Mouse (Mus musculus): Measurements from ENCODE around the gene Catsperz. TPM values are rescaled to one million over a fixed set of nuclear protein-coding genes. Genes with fewer than 3 reads are reported as not detected.
"Not testable (repeated sequence)": the region's sequence is repeated elsewhere in the genome, so short reads cannot be mapped to it uniquely, and the experiment has no call there.

The Catsperz gene
- polyA plus RNA-seq, 1 experiment from 2014 or later: 0.86 TPM

DNA sequence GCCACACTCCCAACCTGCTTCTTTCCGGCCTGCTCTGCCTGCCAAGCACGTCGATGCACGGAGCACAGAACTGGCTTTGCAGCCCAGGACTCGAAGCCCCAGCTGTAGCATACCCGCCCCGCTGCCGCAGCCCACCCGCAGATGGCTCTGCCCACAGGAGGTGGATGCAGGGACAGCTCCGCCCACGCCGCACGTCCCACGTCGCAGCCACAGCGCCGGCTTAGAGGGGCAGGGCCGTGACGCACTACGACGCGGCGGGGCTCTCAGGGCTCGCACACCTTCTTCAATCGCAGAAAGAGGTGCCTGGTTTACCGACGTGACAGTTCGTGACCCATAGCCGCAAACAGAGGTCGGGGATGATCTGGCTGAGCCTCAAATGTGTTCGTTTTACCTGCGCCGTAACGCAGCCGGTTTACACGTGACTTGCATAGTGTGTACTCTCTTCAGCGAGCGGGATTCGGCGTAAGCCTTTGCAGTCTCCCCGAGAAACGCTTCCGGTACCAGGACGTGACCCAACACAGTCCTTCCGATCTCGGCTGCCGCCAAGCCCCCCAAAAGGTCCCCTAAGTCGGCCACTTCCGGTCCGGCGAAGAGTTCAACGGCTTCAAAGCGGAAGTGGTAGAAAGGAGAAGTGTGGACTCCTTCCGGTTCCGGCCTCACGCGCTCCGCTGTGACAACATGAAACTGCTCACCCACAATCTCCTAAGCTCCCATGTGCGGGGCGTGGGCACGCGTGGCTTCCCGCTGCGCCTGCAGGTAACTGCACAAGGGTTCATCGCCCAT is 15.5 kb downstream of the Catsperz start, which contains the start of the genes Trmt112 and Prdx5:
Gene Trmt112, plus strand, starts transcription at position 192 of the 783 bp plus-strand sequence.
Gene Prdx5, minus strand, starts transcription at position 600 of the 783 bp plus-strand sequence.
- WGBS: under 1% methylated on average over 65 of the region's 65 CpGs
- Histone ChIP-seq H3K9ac (peak within 1 kb of the TSS; percentile 87), H3K4me3 (peak within 1 kb of the TSS; percentile 65), H3K4me2 (peak within 1 kb of the TSS; percentile 66), H3K4me1 (replicated peaks) (peaks cover 40% of the 10 kb centered on the region), H3K27me3 (no peaks in the 10 kb centered on the region), H3K36me3 (peaks cover 62% of the 10 kb centered on the region), H3K27ac (peak within 1 kb of the TSS; percentile 97), H3K9me3 (no peaks in the 10 kb centered on the region)
- peak; percentile 95 for ATAC-seq (ENCODE audit: low FRiP score)

DNA sequence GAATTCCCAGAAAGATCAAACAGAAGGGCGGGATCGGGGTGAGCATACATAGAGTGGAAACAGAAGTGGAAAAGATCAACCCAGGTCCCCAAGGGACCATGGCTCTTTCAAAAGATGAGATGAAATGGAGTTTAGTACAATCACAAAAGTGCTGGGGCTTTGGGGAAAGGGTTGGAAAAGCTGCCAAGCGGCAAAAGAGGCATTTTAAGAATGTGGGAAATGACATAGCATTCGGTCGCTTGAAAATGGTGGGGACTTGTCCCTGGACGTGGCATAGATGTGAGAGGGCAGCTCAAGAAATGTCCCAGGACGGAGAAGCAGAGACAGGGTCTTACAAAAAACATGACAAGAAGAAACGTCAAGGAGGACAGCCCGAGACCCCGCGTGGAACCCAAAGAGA is 16.2 kb downstream of the Catsperz start:
- Histone ChIP-seq H3K27ac (peak overlapping the region; percentile 97), H3K4me3 (peak overlapping the region; percentile 65), H3K9me3 (no peaks in the 10 kb centered on the region), H3K9ac (peak overlapping the region; percentile 87), H3K4me1 (replicated peaks) (peaks cover 40% of the 10 kb centered on the region), H3K36me3 (peaks cover 64% of the 10 kb centered on the region), H3K27me3 (no peaks in the 10 kb centered on the region), H3K4me2 (peak overlapping the region; percentile 66)
- no peak for ATAC-seq (ENCODE audit: low FRiP score)
- 10% methylated on average over 11 of the region's 11 CpGs for WGBS

DNA sequence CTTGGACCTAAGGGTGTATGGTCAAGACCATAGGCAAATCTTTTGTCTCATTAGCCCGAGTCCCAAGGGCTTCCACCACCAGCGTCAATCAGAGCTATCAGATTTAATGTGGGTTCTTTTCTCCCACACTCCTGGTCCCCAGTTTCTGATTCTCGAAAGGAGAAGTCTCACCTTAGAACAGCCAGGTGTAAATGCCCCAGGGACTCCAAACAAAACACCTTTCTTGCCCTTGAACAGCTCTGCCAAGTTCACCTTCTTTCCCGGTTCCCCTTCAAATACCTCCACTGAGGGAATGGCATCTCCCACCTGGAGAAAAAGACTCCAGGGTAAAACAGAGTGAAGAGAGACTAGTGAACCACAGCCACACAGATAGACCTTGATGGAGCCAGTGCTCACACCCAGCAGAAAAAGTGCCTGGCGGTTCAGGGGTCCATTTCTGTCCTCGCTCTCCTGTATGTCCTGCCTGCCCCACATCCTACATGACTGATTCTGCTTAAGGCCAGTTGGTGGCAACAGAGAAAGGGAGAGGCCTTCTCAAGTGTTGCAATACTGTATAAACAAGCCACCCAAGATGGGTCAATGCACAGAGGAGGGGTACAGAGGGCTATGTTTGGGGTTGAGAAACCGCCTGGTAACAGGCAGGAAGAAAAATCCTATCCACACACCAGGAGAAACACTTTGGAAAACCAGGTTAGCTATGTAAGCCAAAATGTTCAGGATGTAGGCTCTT is 17.2 kb downstream of the Catsperz start:
- peak overlapping the region; percentile 87 for H3K9ac ChIP-seq
- H3K9me3 ChIP-seq: no peaks in the 10 kb centered on the region
- no peak overlapping the region for H3K27ac ChIP-seq
- H3K36me3 ChIP-seq: peaks cover 58% of the 10 kb centered on the region
- H3K27me3 ChIP-seq: no peaks in the 10 kb centered on the region
- H3K4me3 ChIP-seq: peak overlapping the region; percentile 65
- 89% methylated on average over 7 of the region's 7 CpGs for WGBS
- peaks cover 40% of the 10 kb centered on the region for H3K4me1 ChIP-seq (replicated peaks)
- peak overlapping the region; percentile 66 for H3K4me2 ChIP-seq
- no peak for ATAC-seq (ENCODE audit: low FRiP score)

DNA sequence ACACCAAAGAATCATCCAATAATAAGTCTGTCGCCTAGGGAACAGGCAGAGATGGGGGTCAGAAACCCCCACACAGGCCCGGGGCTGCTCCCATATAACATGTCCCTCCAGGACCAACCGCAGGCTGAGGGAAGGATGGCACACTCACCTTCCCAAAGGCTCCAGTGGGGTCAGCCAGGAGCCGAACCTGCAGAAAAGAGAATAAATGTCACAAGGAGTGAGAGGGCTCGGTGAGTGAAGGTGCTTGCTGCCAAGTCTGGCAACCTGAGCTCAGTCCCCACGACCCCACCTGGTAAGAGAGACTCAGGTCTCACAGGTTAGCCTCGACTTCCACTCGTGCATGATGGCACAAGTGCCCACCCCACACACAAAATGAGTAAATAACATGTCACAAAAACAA is 18.1 kb downstream of the Catsperz start:
- 94% methylated on average over 8 of the region's 8 CpGs for WGBS
- H3K9me3 ChIP-seq: no peaks in the 10 kb centered on the region
- H3K4me2 ChIP-seq: no peak overlapping the region
- no peak overlapping the region for H3K27ac ChIP-seq
- ATAC-seq (ENCODE audit: low FRiP score): no peak
- H3K27me3 ChIP-seq: no peaks in the 10 kb centered on the region
- H3K4me3 ChIP-seq: no peak overlapping the region
- H3K36me3 ChIP-seq: peaks cover 53% of the 10 kb centered on the region
- peaks cover 39% of the 10 kb centered on the region for H3K4me1 ChIP-seq (replicated peaks)
- H3K9ac ChIP-seq: no peak overlapping the region

DNA sequence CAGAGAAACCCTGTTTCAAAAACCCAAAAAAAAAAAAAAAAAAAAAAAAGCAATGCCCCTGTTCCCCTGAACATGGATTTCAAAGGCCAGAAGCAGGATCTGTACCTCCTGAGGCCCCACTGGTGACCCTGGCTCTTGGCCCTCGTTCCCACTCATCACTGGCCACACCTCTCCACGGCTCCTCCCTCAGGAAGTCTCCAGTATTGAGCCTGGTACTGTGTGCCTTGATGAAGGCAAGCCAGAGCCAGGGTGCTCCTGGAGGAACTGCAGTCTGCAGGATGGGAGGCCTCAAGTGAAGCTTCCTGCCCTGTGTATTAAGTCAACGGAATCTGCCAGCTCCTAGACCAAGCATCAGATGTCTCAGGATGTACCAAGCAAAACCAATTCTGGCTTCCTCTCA is 19.0 kb downstream of the Catsperz start:
- Histone ChIP-seq H3K36me3 (peaks cover 44% of the 10 kb centered on the region), H3K4me1 (replicated peaks) (peaks cover 30% of the 10 kb centered on the region), H3K9me3 (no peaks in the 10 kb centered on the region), H3K9ac (no peak overlapping the region), H3K4me2 (no peak overlapping the region), H3K27ac (no peak overlapping the region), H3K27me3 (no peaks in the 10 kb centered on the region), H3K4me3 (no peak overlapping the region)
- WGBS: 88% methylated on average over 3 of the region's 3 CpGs
- ATAC-seq (ENCODE audit: low FRiP score): no peak

DNA sequence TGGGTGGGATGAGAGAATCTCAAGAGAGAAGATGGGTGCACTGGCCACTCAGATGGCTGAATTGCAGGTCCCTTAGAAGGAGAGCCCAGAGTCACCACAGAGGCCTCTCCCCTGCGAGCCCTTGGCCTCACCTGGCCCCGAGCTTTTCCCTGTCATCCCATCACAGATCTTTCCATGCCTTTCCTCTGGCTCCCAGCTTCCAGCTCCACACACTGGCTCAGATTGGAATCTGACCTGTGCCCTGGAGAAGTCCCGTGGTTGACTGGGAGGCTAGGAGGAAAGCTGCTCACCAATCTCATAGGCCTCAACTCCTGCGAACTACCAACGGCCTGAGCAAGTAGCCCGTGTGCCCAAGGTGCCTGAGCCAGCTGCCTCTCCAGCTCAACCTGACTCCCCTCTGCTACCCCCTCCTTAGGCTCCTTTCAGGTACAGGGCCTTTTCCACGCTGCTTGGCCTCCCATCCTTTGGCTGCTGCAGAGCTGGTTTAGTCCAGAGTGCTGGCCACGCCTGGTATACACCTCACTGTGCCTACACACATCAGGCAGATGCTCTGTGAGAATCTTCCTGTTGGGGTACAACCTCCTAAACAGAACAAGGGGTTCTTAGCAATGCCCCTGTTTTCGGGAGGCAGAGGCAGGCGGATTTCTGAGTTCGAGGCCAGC is 19.6 kb downstream of the Catsperz start:
- no peak overlapping the region for H3K4me2 ChIP-seq
- no peak overlapping the region for H3K27ac ChIP-seq
- no peak overlapping the region for H3K9ac ChIP-seq
- ATAC-seq (ENCODE audit: low FRiP score): no peak
- peaks cover 26% of the 10 kb centered on the region for H3K4me1 ChIP-seq (replicated peaks)
- peaks cover 41% of the 10 kb centered on the region for H3K36me3 ChIP-seq
- 96% methylated on average over 11 of the region's 11 CpGs for WGBS
- no peaks in the 10 kb centered on the region for H3K27me3 ChIP-seq
- no peaks in the 10 kb centered on the region for H3K9me3 ChIP-seq
- H3K4me3 ChIP-seq: no peak overlapping the region

DNA sequence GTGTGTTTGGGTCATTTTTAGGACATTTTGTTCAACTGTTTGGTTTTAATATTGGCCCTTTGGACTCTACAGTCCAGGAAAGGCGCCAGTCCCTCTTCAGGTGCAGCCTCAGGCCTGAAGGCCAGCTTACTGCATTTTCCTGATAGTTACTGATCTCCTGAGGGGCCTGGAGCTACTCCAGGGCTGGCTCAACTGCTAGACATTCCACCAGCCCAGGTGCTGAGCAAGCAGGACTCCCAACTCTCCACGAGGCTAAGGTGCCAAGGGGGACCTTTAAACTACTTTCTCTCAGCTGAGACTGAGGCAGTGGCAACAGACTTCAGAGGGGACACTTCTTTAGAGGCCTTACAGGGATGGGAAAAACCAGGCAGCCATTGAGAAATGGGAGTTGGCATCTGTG is 20.3 kb downstream of the Catsperz start:
- no peak overlapping the region for H3K9ac ChIP-seq
- H3K4me3 ChIP-seq: no peak overlapping the region
- H3K9me3 ChIP-seq: no peaks in the 10 kb centered on the region
- no peaks in the 10 kb centered on the region for H3K27me3 ChIP-seq
- WGBS: 95% methylated on average over 2 of the region's 2 CpGs
- peaks cover 23% of the 10 kb centered on the region for H3K4me1 ChIP-seq (replicated peaks)
- no peak for ATAC-seq (ENCODE audit: low FRiP score)
- H3K4me2 ChIP-seq: no peak overlapping the region
- peaks cover 41% of the 10 kb centered on the region for H3K36me3 ChIP-seq
- H3K27ac ChIP-seq: no peak overlapping the region

DNA sequence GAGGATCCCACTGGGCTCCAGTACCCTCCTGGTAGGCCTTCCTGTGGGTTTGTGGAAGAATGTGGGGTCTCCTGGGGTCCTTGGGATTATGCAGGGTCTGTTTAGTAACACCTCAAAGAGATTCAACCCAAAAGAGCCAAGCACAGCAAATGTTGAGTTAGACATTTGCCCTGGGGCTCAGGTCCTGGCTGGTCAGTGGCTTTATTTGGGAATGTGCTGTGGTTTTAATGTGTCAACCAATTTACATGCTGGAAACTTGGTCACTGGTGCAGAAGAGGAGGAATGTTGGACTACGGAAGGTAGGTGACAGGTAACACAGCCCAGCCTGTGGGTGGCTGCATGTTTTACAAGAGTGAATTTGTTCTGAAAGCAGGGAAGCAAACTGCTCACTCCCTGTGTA is 22.1 kb downstream of the Catsperz start:
- H3K4me1 ChIP-seq (replicated peaks): peaks cover 11% of the 10 kb centered on the region
- H3K36me3 ChIP-seq: peaks cover 41% of the 10 kb centered on the region
- H3K4me2 ChIP-seq: no peak overlapping the region
- no peaks in the 10 kb centered on the region for H3K27me3 ChIP-seq
- H3K9me3 ChIP-seq: no peaks in the 10 kb centered on the region
- no peak overlapping the region for H3K9ac ChIP-seq
- no peak overlapping the region for H3K4me3 ChIP-seq
- ATAC-seq (ENCODE audit: low FRiP score): no peak
- H3K27ac ChIP-seq: no peak overlapping the region
- WGBS: 100% methylated on average over 1 of the region's 1 CpGs

DNA sequence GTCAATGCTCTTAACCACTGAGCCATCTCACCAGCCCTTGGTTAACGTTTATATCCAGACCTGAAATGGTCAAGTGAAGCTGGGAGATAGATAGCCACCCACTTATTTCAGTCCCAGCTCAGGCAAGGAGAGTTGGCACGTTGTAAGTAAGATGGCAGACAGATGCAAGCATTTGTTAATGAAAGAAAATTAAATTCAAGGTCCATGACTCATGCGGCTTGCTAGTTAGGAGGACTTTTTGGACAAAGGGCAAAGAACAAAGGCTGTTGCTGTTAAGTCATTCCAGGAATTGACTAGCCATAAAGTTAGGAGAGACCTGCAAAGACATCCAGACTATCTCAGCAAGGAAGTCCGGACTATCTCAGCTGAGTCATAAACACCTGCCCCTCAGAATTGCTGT is 25.5 kb downstream of the Catsperz start:
- H3K27ac ChIP-seq: no peak overlapping the region
- no peak overlapping the region for H3K4me2 ChIP-seq
- H3K9me3 ChIP-seq: 0 out of 2 replicates have a peak, but pooled peaks cover 8% of the 10 kb centered on the region
- no peaks in the 10 kb centered on the region for H3K27me3 ChIP-seq
- WGBS: 85% methylated on average over 4 of the region's 4 CpGs
- ATAC-seq (ENCODE audit: low FRiP score): no peak
- H3K4me1 ChIP-seq (replicated peaks): no peaks in the 10 kb centered on the region
- no peak overlapping the region for H3K4me3 ChIP-seq
- peaks cover 15% of the 10 kb centered on the region for H3K36me3 ChIP-seq
- no peak overlapping the region for H3K9ac ChIP-seq

DNA sequence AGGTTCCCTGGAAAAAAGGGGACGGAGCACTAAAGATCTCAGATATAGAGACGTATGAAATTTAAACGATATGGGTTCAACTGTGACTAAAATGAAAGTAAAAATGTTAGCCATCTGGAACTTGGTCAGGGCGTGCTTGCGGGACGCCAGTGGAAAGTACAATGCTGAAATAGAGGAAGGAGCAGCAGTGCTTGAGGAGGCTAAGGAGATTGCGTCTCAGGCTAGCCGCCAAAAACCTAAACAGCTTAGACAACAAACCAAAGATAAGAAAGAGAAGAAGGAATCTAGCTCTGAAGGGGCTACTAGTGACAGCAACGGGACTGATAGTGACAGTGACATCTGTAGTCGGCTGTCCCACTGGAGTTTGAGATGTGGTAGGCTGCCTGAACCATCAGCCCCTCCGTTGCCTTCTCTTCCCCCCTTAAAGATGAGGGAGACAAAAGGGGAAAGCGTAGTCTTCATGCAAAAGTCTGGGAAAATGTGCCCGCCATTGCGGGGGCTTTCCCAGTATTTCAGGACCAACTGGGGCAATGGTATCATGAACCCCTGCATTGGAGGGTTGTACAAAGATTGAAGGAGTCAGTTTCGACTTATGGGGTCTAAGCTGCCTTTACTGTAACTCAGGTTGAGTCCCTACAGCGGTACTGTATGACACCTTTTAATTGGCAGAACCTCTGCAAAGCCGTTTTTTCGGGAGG is 29.4 kb downstream of the Catsperz start:
- H3K4me1 ChIP-seq (replicated peaks); ATAC-seq (ENCODE audit: low FRiP score); H3K36me3 ChIP-seq; H3K27ac ChIP-seq; H3K4me2 ChIP-seq; H3K4me3 ChIP-seq; H3K9me3 ChIP-seq; H3K27me3 ChIP-seq; H3K9ac ChIP-seq: not testable (repeated sequence)
- WGBS: 92% methylated on average over 18 of the region's 18 CpGs

DNA sequence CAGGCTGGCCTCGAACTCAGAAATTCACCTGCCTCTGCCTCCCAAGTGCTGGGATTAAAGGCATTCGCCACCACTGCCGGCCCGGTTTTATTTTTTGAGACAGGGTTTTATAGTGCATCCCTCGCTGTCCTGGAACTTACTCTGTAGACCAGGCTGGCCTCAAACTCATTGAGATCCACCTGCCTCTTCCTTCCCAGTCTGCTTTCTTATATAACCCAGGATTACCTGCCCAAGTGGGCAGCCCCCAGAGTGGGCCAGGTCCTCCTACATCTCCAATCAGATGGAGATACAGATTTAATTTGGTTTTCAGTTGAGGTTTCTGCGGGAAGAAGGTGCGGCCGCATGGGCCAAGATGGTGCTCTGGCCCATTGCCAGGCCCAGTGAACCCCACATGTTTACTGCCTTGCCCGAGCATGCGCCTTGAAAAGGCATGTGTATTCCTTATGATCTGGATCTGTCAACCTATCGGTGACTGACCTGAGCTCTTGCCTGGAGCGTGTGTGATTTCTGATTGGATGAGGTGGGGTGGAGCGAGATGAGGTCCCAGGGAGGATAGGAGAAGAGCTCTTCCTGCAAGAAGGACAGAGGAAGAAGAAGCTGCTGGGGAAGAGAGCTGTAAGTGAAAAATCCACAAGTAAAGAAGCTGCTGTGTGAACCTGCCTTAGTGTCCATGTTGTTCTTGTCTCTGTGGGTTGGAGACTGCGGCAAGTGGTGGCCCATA is 31.3 kb downstream of the Catsperz start:
- WGBS: 93% methylated on average over 14 of the region's 14 CpGs
- Histone ChIP-seq H3K27me3 (no peaks in the 10 kb centered on the region), H3K4me2 (no peak overlapping the region), H3K9ac (no peak overlapping the region), H3K9me3 (0 out of 2 replicates have a peak, but pooled peaks cover 8% of the 10 kb centered on the region), H3K36me3 (no peaks in the 10 kb centered on the region), H3K4me3 (no peak overlapping the region), H3K27ac (no peak overlapping the region), H3K4me1 (replicated peaks) (no peaks in the 10 kb centered on the region)
- no peak for ATAC-seq (ENCODE audit: low FRiP score)
